Mouse (Mus musculus) right cerebral cortex, postnatal 36 days (tissue): Measurements from ENCODE around the gene Cplx3.

Experiments used
- DNase-seq, 2 experiments: peaks; one replicate each; pipeline ENCODE4 v3.0.0; 2022; ENCODE audit warnings: low spot score in 2 of 2, mixed read lengths in 1 of 2

The Cplx3 gene

DNA sequence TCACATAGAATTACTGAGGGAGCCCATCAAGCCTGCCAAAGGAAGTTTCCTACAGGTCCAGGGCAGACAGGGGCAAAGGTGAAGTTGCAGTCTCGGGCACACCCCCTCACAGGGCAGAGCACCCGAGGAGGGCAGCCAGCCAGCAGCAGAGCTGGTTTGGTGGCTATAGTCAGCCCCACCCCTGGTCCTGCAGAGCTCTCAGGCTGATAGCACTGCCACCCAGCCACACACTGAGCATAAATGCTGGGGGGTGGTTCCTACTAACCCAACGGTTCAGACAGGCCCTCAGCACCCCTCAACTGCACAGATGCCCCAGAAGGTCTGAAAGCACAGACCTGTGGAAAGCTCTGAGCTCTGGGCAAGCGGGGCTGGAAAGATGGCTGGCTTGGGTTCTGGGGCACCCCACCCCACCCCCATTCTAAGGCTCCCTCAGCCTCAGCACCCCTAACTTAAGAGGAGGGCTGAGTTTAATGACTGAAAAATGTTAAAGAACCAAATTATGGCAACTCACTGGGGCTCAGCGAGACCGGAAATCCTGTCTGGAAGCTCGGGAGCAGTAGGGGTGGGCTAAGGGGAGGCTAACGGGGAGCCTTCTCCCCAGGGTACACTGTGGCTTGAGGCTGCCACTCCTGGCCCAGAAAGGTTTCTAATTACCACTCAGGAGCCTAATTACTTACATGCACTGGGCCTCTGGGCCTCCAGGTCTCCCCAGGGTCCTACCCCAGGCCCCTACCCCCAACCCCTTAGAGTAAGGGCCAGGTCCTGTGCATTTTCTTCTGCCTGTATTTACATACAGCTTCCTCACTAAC is 32.8 kb upstream of the Cplx3 start:
- no peak for DNase-seq

GRCm38 (mm10) chr9:57637741-57638322 is 31.8 kb upstream of the Cplx3 start:
- DNase-seq: no peak

GRCm38 (mm10) chr9:57637272-57637671 is 31.2 kb upstream of the Cplx3 start:
- DNase-seq: no peak

GRCm38 (mm10) chr9:57633481-57634024 is 27.5 kb upstream of the Cplx3 start:
- no peak for DNase-seq

DNA sequence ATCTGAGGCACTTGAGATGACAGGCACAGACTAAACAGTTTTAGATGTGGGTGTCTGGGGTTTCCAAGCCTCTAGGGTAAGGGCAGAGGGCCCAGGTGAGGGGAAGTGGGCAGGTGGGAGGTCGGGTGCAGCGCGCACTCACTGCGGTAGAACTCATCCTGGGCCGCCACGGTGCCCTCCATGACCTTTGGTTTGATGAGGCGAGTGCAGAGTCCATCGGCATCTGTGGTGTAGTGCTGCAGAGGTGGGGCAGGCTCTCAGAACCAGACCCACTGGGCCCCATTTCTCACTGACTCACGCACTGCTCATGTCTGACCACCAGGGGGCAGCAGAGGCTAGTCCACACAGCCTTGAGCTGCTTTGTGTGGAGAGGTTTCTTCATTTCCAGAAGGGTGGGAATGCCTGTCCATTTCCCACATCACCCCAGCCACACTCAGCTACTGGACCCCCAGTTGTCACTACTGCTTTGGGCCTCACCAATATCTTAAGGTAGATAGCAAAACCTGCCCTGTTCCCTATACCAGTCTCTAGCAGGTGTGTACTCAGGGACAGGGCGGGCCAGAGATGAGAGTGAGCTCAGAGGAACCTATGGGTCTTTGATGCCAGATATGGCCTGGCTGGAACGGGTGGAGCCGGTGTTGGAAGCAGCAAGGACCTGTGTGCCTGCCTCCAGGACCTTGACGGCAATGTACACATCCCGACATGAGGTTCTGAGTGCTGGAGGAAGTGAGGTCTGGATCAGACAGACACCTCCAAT is 23.2 kb upstream of the Cplx3 start:
- peak in 1 of 2 experiments; percentile 47 for DNase-seq

DNA sequence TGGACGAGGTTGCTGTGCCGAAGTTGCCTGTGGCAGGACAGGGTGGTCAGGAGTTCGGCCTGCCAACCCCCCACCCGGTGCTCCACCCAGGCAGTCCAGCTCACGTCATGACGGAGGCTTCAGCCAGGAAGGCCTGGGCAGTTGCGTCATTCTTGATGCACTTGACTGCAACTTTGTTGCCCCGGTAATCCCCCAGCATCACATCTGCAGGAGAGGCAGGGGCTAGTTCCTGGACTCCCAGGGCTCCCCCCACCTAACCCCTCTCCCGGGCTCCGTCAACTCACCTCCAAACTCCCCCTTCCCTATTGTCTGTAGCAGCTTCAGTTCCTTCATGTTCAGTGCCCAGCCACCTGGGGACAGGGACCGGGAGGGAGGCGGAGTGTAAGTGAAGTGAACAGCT is 22.6 kb upstream of the Cplx3 start:
- DNase-seq: no peak

DNA sequence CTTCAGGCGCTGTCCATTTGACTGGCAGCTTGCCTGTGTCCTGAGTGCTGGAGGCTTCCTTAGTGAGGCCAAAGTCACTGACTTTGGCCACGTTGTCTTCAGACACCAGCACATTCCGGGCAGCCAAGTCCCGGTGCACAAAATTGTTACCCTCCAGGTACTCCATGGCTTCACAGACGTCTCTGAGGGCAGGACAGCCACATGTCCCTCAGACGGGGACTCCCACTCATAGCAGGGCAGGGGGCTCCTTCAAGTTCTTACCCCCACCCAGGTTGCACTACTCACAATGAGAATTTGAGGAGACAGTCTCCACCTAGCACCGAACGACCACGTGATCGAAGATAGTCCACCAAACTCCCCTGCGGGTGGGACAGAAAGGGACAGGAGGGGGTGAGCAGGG is 21.8 kb upstream of the Cplx3 start:
- no peak for DNase-seq

- no peak for DNase-seq
Observed at GRCm38 (mm10) chr9:57627191-57627590, 21.1 kb upstream of the Cplx3 start.

GRCm38 (mm10) chr9:57625674-57626500 is 19.8 kb upstream of the Cplx3 start:
- DNase-seq: no peak

- DNase-seq: no peak
Observed at GRCm38 (mm10) chr9:57624295-57624694, 18.2 kb upstream of the Cplx3 start.

GRCm38 (mm10) chr9:57620674-57621073 is 14.6 kb upstream of the Cplx3 start, which contains the start of gene Lman1l:
Lman1l (minus strand) TSS chr9:57620774.
- DNase-seq: no peak

- DNase-seq: no peak
Observed at GRCm38 (mm10) chr9:57618854-57619253, 12.8 kb upstream of the Cplx3 start.

- no peak for DNase-seq
Observed at GRCm38 (mm10) chr9:57617556-57618169, 11.6 kb upstream of the Cplx3 start.

- DNase-seq: no peak
Observed at GRCm38 (mm10) chr9:57614786-57615185, 8.7 kb upstream of the Cplx3 start.

- DNase-seq: no peak
Observed at GRCm38 (mm10) chr9:57613975-57614374, 7.9 kb upstream of the Cplx3 start.

DNA sequence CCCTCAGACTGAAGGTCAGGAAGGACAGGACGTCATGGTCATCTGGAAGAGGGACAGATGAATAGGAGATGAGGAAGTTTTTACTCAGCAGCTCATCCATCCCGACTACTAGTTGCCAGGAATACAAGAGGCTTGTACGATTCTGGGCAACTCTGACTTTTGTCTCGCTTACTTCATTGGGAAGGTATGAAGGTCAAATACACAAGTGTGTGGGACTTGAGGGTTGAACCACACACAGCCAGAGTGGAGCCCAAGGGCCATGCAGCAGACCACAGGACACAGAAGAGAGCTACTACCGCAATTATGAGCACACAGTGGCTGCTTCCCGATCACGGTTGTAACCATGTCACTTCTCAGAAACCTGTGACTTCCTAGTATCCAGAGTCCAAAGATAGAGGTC is 6.5 kb upstream of the Cplx3 start:
- no peak for DNase-seq

- no peak for DNase-seq
Observed at GRCm38 (mm10) chr9:57610359-57610826, 4.3 kb upstream of the Cplx3 start.

GRCm38 (mm10) chr9:57609803-57610202 is 3.7 kb upstream of the Cplx3 start:
- no peak for DNase-seq

DNA sequence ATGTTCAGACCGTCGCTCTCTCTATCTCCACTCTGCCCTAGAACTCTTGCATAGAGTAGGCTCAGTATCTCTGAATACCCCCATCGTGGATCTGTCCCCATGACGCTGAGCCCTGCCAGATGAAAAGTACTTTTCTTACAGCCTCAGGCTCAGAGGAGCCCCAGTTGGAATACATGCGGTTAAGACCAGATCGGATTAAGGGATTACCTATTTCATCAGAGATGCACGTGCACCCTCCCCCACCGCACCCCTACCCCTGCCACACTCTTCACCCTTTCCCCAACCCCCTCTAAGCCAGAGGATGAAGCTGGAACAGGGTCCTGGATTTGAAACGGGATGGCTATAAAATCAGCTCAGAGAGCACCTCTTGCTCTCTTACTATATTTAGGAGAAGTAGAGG is 578 bp downstream of the Cplx3 start:
- DNase-seq: no peak

GRCm38 (mm10) chr9:57604875-57605274 is 1.2 kb downstream of the Cplx3 start:
- DNase-seq: no peak

DNA sequence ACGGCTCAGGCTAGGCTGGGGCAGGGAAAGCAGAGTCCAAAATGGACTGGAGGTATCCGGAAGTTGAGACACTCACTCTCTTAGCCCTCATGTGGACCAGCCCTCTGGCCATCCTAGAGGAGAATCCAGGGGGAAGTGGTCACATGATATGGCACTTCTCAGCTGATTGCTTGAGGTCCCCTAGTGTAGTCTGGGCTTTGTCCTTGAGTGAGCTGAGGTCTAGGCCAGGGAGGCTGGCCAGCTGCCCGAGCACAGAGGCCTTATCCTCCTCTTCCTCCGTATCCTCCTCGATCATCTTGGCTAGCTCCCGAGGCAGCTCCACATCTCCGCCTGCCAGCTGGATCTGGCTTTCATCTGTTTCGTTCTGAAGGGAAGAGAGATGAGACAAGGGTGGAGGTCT is 4.0 kb downstream of the Cplx3 start:
- no peak for DNase-seq
